Mouse (Mus musculus) left cerebral cortex, adult 2 months (tissue): ENCODE measurements at regions not wholly inside any gene's neighbourhood (a gene's known extent, or its start where the extent isn't known, plus 50 kb on each side); places are given as distances from the start of the nearest gene placed in this dataset.

ENCODE experiments used
- DNase-seq, 2 experiments: peaks; one replicate each; pipeline ENCODE4 v3.0.0; 2021 to 2022; ENCODE audit warnings: low spot score in 2 of 2, mixed read lengths in 1 of 2; ENCODE audit errors: extremely low spot score in 1 of 2
- H3K27ac ChIP-seq: fragments of 200-600 bp; 2 replicates; pipeline ENCODE4 v1.8.1; 2022
- H3K4me3 ChIP-seq: fragments of 200-600 bp; 2 replicates; pipeline ENCODE4 v1.8.1; 2022
- CTCF ChIP-seq: fragments of 200-600 bp; IDR thresholded peaks from 2 replicates; pipeline ENCODE4 v1.8.1; 2022; ENCODE audit warnings: antibody characterized with exemption, mild to moderate bottlenecking, moderate library complexity
- intact Hi-C: fragments of 180-260 bp; cut with DNase I; formaldehyde crosslinking; loops from one replicate; pipeline ENCODE4 v1.15.1; 2025

DNA sequence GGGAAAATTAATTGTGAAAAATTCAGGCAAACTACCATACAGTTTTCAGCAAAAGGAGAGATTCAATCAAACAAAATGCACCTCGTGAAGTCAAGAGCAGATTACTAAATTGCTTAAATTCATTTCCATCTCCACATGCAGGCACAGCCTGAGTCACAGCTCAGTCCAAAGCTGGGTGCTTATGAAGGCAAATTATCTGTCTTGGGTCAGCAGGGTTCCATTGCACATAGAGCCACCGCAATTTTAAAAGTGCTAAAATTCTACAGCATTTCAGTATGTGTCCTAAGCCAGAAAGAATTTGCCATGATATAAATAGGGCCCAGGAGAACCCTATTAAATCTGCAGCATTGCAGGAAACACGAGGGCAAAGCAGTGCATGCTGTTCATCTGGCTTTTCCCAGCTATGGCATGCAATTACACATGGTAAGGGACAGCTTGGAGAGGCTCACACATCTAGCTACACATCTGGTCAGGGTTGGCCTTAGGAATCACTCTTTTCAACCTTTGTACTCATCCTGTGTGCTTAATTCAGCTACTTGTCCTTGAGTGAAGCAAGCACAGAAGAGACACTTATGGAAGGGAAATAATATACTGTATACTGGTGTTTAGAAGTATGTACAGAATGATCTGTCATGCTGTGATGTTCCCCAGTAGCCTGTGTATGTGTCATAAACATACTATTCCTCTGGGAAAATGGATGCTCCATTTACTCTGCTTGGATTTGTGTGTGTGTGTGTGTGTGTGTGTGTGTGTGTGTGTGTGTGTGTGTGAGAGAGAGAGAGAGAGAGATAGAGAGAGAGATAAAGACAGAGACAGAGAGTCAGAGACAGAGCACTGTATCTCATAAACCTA lies 271.0 kb upstream of the Myo3a start:
- no peak for TF ChIP-seq CTCF

GRCm38 (mm10) chr2:21958365-21958764 lies 268.9 kb upstream of the Myo3a start:
- DNase-seq, result peak in 1 of 2 experiments; percentile 39
- intact Hi-C loops, result loop anchor here (2.0 to 5.0 kb wide), 3 partner anchors 664 to 904 kb away; partner anchors contain the start of gene Gad2
- Histone ChIP-seq H3K27ac (no peak overlapping the region), H3K4me3 (no peak overlapping the region)
- peak; percentile 79 for TF ChIP-seq CTCF

More for the DNA sequence above, 271.0 kb upstream of the Myo3a start:
- intact Hi-C loops, result loop anchor here (5.0 kb wide), 2 partner anchors 666 to 906 kb away; partner anchors contain the start of gene Gad2
- no peak for DNase-seq
- H3K4me3 ChIP-seq, result no peak overlapping the region
- no peak overlapping the region for H3K27ac ChIP-seq

- Histone ChIP-seq H3K4me3 (no peak overlapping the region), H3K27ac (no peak overlapping the region)
- TF ChIP-seq CTCF, result no peak
- intact Hi-C loops, result loop anchor here (2.0 to 5.0 kb wide), 3 partner anchors 663 to 903 kb away; partner anchors contain the start of gene Gad2
- DNase-seq, result no peak
These were observed 268.5 kb upstream of the Myo3a start for GRCm38 (mm10) chr2:21958802-21959201.

- no peak overlapping the region for H3K27ac ChIP-seq
These were observed 263.8 kb upstream of the Myo3a start for GRCm38 (mm10) chr2:21963343-21964026.

GRCm38 (mm10) chr2:21964027-21964605 lies 263.2 kb upstream of the Myo3a start:
- Histone ChIP-seq H3K4me3 (no peak overlapping the region), H3K27ac (no peak overlapping the region)
- intact Hi-C loops, result no loop called here
- DNase-seq, result no peak
- TF ChIP-seq CTCF, result no peak

More at GRCm38 (mm10) chr2:21963343-21964026, 263.8 kb upstream of the Myo3a start:
- TF ChIP-seq CTCF, result no peak
- H3K4me3 ChIP-seq, result no peak overlapping the region
- intact Hi-C loops, result no loop called here
- DNase-seq, result no peak

DNA sequence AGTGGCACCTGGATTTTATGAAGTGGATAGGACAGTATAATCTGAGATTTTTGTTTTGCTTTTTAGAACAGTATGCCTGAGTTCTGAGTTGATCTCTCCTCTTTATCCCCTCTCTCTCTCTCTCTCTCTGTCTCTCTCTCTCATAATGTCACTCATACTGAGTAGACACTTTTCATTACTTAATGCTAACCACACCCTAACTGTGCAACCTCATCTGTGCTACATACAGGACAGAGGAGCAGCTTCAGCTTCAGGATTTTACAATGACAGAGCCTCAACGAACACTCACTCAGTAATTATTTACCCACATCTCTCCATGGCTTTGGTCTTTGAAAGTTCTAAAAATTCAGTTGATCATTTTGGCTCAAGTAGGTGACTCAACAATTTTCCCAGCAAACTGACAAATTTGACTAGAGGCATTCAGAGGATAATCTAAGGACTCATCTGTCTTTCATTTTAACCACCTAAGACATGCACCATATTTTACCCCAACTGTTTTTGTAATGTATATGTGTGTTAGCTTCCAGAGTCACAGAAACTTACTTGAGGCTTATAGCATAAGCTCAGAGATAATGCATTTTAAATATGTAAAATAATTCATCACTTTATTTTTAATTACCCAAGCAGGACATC lies 256.4 kb upstream of the Myo3a start:
- intact Hi-C loops, result no loop called here
- no peak overlapping the region for H3K27ac ChIP-seq
- H3K4me3 ChIP-seq, result no peak overlapping the region
- TF ChIP-seq CTCF, result no peak
- no peak for DNase-seq

DNA sequence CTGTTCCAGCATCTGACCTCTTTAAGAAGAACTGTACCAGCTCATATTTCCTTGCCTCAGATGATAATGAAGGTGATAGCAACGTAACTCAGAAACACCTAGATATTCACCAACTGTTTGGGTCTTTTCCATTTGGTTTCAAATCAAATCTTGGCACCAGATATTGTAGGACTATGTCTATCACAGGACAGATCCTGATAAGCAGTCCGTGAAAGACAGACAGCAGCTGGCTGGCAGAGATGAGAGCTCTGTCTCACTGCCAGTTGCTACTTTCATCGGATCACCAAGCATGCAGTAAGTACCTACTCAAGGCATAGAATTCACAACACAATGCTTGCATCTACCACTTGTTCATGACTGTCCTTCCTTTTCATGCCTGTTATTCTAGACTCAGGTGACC lies 252.7 kb upstream of the Myo3a start:
- intact Hi-C loops, result no loop called here
- TF ChIP-seq CTCF, result no peak
- H3K27ac ChIP-seq, result no peak overlapping the region
- no peak for DNase-seq
- H3K4me3 ChIP-seq, result no peak overlapping the region

DNA sequence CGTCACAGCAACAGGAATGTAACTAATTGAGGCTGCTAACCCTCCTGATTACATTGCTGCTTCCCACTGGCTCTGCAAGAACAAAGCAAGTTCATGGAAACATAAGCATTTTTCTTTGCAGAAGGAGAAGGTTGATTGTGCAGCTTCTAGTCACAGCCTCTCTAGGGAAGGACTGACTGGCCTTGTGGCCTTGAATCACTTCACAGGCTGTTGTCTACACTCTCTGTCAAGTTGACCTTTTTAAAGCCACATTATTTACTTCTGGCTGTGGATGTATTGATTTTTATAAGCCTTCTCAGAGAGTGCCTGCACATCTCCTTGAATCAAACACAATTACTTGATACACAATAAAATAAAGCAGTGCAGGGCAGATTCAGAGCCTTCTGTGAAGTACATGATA lies 251.8 kb upstream of the Myo3a start:
- no peak for DNase-seq
- intact Hi-C loops, result no loop called here
- no peak for TF ChIP-seq CTCF
- H3K4me3 ChIP-seq, result no peak overlapping the region
- H3K27ac ChIP-seq, result no peak overlapping the region

GRCm38 (mm10) chr2:21976337-21976736 lies 251.0 kb upstream of the Myo3a start:
- TF ChIP-seq CTCF, result no peak
- intact Hi-C loops, result no loop called here

GRCm38 (mm10) chr2:21976831-21977230 lies 250.5 kb upstream of the Myo3a start:
- TF ChIP-seq CTCF, result no peak
- Histone ChIP-seq H3K27ac (no peak overlapping the region), H3K4me3 (no peak overlapping the region)
- no peak for DNase-seq
- intact Hi-C loops, result no loop called here

More at GRCm38 (mm10) chr2:21976337-21976736, 251.0 kb upstream of the Myo3a start:
- Histone ChIP-seq H3K27ac (no peak overlapping the region), H3K4me3 (no peak overlapping the region)
- no peak for DNase-seq

- no peak overlapping the region for H3K4me3 ChIP-seq
- no peak for DNase-seq
- TF ChIP-seq CTCF, result no peak
- no peak overlapping the region for H3K27ac ChIP-seq
- intact Hi-C loops, result no loop called here
These were observed 247.1 kb upstream of the Myo3a start for GRCm38 (mm10) chr2:21980177-21980576.
